Mouse (Mus musculus): ENCODE data around the gene Nufip2.
"Not testable (repeated sequence)": the region's sequence is repeated elsewhere in the genome, so short reads cannot be mapped to it uniquely, and the experiment has no call there.

Nufip2 gene

GRCm38 (mm10) chr11:77685383-77686265, at the start of gene Nufip2:
Gene Nufip2 (plus strand): TSS chr11:77686155.
- peak; percentile 99 for DNase-seq (ENCODE audit: low read depth, low spot score)

- no peak for DNase-seq (ENCODE audit: low read depth, low spot score)
Observed at GRCm38 (mm10) chr11:77641390-77641789, 44.6 kb upstream of the Nufip2 start.

- DNase-seq (ENCODE audit: low read depth, low spot score), result no peak
Observed at GRCm38 (mm10) chr11:77645481-77645880, 40.5 kb upstream of the Nufip2 start.

- DNase-seq (ENCODE audit: low read depth, low spot score), result no peak
Observed at GRCm38 (mm10) chr11:77648878-77649277, 37.1 kb upstream of the Nufip2 start.

- no peak for DNase-seq (ENCODE audit: low read depth, low spot score)
Observed at GRCm38 (mm10) chr11:77652484-77652883, 33.5 kb upstream of the Nufip2 start.

- not testable (repeated sequence) for DNase-seq (ENCODE audit: low read depth, low spot score)
Observed at GRCm38 (mm10) chr11:77653406-77654190, 32.4 kb upstream of the Nufip2 start.

GRCm38 (mm10) chr11:77659986-77660385, 26.0 kb upstream of the Nufip2 start:
- DNase-seq (ENCODE audit: low read depth, low spot score), result no peak

GRCm38 (mm10) chr11:77663639-77664038, 22.3 kb upstream of the Nufip2 start:
- DNase-seq (ENCODE audit: low read depth, low spot score), result no peak

GRCm38 (mm10) chr11:77664046-77664445, 21.9 kb upstream of the Nufip2 start:
- DNase-seq (ENCODE audit: low read depth, low spot score), result no peak

GRCm38 (mm10) chr11:77665384-77665783, 20.6 kb upstream of the Nufip2 start:
- peak; percentile 54 for DNase-seq (ENCODE audit: low read depth, low spot score)

- DNase-seq (ENCODE audit: low read depth, low spot score), result not testable (repeated sequence)
Observed at GRCm38 (mm10) chr11:77666766-77667165, 19.2 kb upstream of the Nufip2 start.

GRCm38 (mm10) chr11:77672746-77673145, 13.2 kb upstream of the Nufip2 start:
- DNase-seq (ENCODE audit: low read depth, low spot score), result no peak

GRCm38 (mm10) chr11:77673428-77673991, 12.4 kb upstream of the Nufip2 start:
- DNase-seq (ENCODE audit: low read depth, low spot score), result peak; percentile 48

DNA sequence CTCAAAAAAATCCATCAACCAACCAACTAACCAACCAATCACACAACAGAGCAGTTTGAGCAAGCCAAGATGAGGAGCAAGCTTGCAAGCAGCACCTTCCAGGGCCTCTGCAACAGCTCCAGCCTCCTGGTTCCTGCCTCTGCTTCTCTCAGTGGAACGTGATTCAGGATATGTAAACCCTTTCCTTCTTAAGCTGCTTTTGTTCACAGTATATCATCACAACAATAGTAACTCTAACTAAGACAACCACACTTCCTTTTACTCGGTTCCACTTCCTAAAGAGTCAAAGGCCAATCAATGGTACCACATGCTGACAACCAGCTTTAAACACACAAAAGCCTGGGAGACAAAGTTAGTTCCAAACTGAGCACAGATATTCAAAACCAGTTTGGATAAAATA, 5.9 kb upstream of the Nufip2 start:
- no peak for DNase-seq (ENCODE audit: low read depth, low spot score)

- no peak for DNase-seq (ENCODE audit: low read depth, low spot score)
Observed at GRCm38 (mm10) chr11:77684896-77685295, 1.1 kb upstream of the Nufip2 start.

DNA sequence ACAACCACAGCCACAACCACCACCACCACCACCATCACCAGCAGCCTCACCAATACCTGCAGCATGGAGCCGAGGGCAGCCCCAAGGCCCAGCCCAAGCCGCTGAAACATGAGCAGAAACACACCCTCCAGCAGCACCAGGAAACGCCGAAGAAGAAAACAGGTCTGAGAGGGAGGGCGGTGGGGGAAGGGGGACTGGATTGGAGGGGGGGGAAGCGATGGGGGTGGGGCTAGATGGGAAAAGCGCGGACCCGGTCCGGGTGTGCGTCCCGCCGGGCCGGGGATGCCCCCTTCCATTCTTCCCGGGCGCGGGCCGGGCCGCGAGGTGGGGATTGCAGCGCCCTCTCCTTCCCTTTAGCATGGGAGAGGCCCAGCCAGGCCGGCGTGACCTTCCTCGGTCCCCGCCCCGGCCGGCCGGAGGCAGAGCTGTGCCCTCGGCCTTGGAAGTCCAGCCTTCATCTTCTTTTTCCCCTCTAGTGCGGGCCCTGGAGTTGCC, 438 bp downstream of the Nufip2 start:
- no peak for DNase-seq (ENCODE audit: low read depth, low spot score)

DNA sequence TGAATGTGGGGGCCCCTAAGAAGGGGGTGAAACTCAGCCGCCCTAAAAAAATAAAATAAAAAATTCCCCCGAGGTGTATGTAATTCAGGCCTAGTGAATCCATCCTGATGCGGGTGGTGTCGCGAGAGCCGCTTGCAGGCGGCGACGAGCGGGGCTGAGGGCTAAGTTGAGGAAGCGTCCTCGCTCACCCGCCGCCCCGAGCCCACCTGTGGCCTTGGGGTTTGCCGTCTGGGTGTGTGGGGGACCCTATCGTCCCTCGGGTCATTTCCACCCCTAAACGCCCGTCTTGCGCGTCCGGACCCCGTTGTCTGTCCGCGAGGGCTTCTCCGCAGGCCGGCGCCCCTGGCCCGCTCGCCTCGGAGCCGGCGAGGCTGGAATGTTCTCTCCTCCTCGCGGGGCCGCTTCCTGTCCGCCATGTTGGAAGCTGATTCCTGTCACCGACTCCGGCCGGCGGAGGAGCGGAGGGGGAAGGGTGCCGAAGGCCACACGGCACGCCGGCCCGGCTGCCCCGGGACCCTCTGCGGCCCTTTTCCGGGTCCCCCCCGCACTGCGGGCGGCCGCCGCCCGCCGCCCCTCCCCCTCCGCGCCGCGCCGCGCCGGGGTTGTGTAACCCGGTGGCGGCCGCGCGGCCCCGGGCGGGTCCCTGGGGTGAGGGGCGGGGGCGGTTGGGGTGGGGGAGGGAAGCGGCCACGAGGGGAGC, 1.0 kb downstream of the Nufip2 start:
- DNase-seq (ENCODE audit: low read depth, low spot score), result peak; percentile 77

GRCm38 (mm10) chr11:77687541-77688131, 1.7 kb downstream of the Nufip2 start:
- DNase-seq (ENCODE audit: low read depth, low spot score), result no peak

- DNase-seq (ENCODE audit: low read depth, low spot score), result no peak
Observed at GRCm38 (mm10) chr11:77693026-77693425, 7.1 kb downstream of the Nufip2 start.

DNA sequence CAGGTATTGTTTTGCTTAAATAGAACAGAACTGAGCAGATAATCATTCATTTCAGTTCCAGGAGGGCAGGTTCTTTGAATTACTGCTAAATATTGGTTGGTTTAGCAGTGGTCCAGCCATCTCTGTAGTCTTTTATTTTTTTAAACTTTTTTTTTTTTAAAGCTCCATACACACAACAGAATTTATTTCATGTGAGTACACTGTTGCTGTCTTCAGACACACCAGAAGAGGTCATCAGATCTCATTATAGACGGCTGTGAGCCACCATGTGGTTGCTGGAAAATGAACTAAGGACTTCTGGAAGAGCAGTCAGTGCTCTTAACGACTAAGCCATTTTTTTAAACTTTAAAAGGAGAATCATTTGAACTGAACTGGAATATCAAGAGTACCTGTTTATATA, 11.3 kb downstream of the Nufip2 start:
- no peak for DNase-seq (ENCODE audit: low read depth, low spot score)

- no peak for DNase-seq (ENCODE audit: low read depth, low spot score)
Observed at GRCm38 (mm10) chr11:77705920-77706319, 20.0 kb downstream of the Nufip2 start.

Data from CD4-positive, CD25-positive, alpha-beta regulatory T cell, adult 2 months (primary cell).